Mouse (Mus musculus): ENCODE results near the gene Thsd4. TPM values are rescaled to one million over a fixed set of nuclear protein-coding genes. Genes with fewer than 3 reads are reported as not detected.
A peak's percentile ranks its signal among the peaks of the same experiment; 100 is the strongest.
"Not testable (repeated sequence)": the region's sequence is repeated elsewhere in the genome, so short reads cannot be mapped to it uniquely, and the experiment has no call there.

Thsd4 gene
- total RNA-seq, 2 experiments from 2014 or later: 4.3 to 5.6 TPM

DNA sequence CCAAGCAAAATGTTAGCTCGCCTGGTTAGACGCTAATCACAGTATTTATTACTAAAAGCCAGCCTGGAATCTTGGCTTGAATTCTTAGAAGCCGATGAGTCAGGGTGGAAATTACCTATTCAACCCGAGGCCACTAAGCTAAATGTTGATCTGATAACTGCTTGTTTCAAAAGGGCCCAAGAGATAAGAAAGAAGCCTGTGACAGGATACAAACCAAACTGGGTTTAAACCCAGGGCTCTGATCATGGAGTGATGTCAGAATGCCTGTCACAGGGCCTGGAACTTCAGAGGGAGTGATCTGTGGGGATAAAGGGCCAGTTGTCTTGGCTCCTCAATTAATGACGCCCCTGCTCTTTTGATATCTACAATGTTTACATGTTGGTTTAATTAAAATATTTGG lies 497.3 kb downstream of the Thsd4 start:
- no peak for DNase-seq (ENCODE audit: low spot score in 2 of 2)

DNA sequence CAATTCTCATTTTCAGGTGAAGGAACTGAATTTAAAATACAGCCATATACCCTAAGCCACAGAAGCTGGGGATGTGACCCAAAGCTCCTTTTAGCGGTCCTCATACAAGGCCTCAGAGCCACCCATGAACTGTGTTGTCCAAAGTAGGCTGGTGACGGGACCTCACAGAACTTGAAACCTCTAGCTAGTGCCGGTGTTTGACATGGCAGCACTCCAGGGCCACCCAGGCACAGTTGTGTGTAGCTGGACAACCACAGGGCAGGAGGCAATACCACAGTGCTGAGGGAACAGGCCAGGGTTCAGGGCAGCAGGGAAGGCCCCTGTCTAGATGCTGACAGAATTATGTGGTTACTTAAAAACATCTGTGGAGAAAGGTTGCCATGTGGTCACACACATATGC lies 499.5 kb downstream of the Thsd4 start:
- no peak for DNase-seq (ENCODE audit: low spot score in 2 of 2)

DNA sequence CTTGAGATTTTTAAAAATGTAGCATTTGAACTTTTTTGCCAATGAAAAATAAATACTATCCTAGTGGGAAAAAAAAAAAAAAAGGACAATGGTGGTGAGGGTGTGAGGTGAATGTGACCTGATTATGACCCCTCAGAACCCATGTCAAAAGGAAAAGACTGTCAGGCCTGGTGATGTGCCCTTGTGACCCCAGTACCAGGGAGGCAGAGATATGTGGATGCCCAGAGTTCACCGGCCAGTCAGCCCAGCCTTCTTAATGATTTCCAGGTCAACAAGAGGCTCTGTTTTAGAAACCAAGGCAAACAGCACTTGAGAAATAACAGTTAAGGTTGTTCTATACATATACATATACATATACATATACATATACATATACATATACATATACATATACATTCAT lies 501.4 kb downstream of the Thsd4 start:
- no peak for DNase-seq (ENCODE audit: low spot score in 2 of 2)

DNA sequence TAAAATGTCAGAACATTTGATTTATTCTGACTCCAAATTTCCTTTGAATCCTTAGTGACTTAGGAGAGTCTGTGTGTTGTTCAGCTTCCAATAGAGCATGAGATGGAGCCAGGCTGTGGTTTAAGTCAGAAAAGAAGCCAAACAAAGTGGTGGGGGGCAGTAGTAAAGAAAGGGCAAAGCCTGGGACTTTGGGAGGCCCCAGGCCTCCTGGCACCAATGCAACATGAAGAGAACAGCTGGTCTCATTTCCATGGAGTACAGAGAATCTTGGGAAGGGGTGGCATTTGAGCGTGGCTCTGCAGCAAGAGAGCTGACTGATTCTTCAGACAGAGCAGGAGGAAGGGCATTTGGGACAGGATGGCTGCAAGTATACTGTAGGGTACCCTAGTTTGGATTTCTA lies 511.6 kb downstream of the Thsd4 start:
- DNase-seq (ENCODE audit: low spot score in 2 of 2): no peak

DNA sequence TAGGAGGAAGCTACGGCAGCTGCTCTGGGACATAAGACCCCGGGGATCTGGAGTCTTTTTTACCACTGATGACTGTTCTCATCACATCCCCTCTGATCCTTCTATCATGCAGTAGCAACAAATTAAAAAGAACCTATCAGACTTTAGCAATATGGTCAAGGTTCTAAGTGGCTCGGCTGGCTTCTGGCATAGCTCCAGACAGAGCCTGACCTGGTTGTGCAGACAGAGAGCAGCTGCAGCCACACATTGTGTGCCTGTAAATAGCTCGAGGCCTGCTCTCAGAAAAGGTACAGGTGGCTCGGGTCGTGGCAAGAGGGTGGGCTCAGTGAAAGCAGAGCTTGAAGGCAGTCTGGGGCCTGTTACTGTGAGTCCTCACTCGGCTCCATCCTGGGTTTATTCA lies 512.9 kb downstream of the Thsd4 start:
- no peak for DNase-seq (ENCODE audit: low spot score in 2 of 2)

DNA sequence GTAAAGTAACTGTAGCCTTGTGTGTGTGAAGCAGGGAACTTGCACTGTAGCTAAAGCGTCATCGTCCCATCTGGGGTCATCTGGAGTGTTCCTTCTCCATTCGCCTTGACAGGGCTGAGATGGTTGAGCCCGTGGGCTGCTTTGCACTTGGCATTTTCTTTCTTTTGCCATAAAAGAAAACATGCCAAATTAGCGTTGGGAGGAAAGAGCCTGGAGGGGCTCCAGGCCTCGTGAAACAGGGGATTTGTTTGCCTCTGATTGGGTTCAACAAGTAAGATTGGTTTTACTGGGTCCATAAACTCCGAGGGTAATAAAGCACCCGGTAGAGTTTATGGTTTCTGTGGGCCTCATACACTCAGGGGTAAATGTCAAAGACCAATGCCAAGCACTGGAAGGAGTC lies 519.5 kb downstream of the Thsd4 start:
- DNase-seq (ENCODE audit: low spot score in 2 of 2): no peak

DNA sequence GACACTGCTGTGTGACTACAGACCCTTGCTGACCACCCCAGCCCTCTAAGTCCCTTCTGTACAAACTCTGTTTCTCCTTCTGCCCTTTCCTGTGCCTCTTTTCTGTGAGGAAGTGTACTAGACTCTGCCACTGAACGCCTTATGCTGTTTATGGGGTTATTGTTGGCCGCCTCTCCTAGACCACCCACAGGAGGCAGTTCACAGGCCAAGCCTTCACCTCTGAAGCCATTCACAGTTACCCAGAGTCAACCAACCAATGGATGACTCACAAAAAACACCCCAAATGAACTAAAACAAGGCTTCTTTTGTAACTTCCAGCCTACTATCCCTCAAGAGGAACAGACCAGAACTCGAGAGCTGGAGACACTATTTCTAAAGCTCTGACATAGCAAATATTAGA lies 520.4 kb downstream of the Thsd4 start:
- no peak for DNase-seq (ENCODE audit: low spot score in 2 of 2)

DNA sequence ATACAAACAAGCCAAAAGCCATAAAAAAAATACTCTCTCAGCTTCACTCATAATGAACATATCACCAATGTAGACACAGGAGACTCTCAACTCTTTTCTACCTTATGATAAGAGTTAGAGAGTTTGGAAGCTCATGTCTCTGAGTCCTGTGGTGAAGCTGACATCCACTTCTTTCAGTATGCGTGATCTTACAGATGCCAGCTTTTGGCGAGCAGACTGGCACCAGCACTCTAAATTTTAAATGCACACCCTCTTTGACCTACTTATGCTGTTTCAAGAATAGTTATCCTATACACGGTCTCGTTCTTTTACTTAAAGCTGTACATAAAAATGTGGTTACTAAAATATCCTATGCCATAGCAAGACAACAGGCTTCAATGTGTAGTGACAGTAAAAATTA lies 524.1 kb downstream of the Thsd4 start:
- no peak for DNase-seq (ENCODE audit: low spot score in 2 of 2)

DNA sequence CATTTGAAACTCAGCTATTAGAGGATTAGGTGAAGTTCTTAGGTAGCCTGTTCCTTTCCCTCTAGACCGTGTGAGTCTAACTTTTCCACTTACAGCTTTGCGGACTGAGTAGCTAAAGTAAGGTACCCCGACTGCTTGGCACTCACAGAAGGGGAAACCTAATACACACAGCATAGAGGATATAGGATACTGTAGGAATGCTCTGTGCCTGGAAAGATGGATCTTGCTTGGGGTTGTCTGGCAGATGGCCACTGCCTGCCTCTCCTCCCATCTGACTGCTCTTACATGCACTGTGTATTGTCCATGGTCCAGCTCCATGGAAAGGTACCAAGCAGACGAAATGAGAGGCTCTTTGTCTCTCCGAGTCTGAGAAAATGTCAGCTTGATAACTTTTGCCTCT lies 530.4 kb downstream of the Thsd4 start:
- no peak for DNase-seq (ENCODE audit: low spot score in 2 of 2)

DNA sequence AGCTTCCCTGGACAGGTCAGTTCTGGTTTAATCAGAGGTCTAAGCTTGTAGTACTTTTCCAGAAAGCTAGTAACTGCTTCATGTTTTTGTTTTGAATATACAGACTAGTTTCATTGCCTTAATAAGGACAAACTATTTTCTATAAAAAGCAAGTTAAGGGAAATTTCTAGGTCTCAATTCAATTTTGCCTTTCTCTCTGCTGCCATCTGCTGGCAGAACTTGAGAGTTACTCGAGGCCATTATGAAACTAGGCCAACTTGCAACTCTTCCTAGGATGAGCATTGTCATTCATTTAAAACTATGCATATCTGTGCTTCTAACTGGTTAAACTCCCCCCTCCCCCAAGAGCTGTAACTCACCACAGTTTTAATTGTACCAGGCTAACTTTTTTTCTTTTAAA lies 532.0 kb downstream of the Thsd4 start:
- DNase-seq (ENCODE audit: low spot score in 2 of 2): peak; percentile 62 to 79

DNA sequence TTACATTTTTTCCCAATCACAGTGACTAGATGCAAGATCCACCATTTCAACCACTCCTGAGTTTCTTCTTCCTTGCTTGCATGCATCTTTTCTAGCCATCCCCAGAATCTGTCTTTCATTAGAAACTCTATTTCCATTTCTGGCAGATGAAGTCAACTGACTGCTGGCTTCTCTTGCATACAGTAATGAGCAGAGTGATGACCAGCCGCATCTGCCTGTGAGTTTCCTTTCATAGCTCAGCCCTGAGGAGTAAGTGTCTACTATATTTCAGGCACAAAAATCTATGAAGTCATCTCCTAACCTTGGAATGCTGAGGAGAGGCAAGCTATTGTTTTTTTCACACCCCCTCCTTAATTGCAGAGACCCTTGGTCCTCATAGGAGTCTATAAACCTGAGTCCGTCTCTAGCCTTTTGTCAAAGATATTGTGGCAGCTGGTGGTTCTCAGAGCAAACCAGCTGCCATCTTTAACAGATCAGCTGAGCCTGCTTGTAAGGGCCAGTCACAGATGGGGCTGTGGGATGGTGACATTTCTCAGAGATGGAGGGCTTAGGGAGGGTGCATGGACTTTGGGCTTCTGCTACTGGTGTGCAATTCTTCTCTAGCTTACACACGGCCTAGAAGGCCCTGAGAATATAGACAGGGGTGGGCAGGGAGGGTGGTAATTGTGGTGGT lies 535.8 kb downstream of the Thsd4 start:
- DNase-seq (ENCODE audit: low spot score in 2 of 2): peak; percentile 17 to 41

DNA sequence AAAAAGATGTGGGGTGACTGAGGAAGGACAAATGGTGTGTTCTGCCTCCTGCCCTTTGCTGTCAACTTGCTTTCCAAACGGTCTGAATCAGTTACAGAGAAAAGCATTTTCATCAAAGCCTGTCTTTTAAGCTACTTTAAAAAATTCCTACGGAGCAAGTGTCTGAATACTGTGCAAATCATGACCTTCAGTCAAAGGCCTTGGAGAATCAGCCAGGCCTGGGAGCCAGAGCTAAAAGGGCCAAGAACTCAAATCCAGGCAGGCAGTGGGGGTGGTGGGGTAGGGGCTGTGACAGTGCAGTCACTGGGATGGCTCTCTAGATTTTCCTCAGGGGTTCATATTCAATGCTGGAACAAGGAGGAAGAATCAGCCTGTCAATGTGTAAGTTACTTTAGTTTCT lies 540.7 kb downstream of the Thsd4 start:
- DNase-seq (ENCODE audit: low spot score in 2 of 2): no peak

DNA sequence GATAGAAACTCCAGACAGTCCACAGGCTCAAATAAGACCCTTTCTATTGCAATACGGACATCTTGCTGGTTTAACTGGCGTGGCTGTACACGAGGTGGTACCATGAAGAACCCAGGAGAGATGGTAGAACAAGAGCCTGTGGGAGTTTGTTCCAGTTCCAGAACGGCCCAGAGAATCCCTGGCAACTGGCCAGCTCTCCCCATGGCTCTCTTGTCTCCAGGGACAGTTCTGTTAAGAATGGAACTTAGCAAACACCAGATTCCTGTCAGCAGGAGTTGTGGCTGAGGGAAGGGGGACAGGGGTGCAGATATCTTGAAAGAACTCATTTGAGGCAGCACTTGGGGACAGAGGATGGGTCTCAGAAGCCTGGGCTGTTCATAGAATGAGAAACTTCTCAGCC lies 550.6 kb downstream of the Thsd4 start:
- no peak for DNase-seq (ENCODE audit: low spot score in 2 of 2)

DNA sequence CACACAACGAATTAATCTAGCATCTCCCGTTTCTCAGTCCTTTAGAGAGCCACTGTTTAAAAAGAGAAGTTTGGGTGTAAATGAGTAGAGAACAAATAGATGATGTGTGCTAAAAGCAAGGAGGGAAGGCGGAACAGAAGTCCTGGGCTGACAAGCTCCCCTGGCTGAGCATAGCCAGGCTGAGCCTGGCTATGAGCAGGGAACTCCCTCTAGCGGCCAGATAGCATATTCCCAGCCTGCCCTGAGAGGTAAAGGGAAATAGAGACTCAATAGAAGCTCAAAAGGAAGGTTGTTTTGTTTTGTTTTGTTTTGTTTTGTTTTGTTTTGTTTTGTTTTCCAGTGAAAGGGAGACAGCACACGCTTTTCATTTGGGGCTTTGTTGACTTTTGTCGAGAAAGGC lies 552.5 kb downstream of the Thsd4 start:
- peak; percentile 67 to 73 for DNase-seq (ENCODE audit: low spot score in 2 of 2)

DNA sequence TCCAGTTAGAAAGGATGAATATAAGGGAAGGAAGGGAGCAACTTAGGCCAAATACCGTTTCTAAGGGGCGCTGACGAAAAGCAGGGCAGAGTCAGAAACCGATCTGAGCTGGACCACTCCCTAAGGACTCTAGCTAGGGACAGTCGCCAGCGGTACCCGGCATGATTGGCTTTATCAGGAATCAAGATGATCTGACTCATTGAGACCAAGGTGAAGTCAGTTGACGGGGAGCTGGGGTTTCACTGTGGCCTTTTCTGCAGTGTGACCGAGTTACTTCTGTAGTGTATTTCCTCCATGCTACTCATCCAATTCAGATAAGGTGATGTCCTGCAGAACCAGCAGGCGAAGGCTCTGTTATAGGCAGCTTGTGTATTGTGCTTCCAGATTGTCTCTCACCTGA lies 556.8 kb downstream of the Thsd4 start:
- DNase-seq (ENCODE audit: low spot score in 2 of 2): no peak

DNA sequence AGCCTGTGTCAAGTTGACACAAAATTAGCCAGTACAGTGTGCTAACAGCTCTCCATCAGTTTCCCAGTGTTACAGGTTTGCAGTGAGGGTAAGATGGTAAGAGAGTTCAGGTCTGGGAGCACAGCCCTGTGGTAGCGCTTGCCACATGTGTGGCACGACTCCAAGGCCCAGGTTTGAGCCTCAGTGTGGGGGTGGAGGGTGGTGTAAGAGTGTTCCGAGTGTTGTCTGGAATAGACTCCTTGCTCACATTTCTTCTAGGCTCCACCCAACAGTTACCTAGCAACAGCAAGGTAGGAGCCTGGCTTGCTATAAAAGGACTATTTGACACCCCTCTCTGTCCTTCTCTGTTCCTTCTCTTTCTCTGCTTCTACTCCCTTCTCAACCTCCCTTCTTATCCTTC lies 557.5 kb downstream of the Thsd4 start:
- peak; percentile 25 to 55 for DNase-seq (ENCODE audit: low spot score in 2 of 2)

DNA sequence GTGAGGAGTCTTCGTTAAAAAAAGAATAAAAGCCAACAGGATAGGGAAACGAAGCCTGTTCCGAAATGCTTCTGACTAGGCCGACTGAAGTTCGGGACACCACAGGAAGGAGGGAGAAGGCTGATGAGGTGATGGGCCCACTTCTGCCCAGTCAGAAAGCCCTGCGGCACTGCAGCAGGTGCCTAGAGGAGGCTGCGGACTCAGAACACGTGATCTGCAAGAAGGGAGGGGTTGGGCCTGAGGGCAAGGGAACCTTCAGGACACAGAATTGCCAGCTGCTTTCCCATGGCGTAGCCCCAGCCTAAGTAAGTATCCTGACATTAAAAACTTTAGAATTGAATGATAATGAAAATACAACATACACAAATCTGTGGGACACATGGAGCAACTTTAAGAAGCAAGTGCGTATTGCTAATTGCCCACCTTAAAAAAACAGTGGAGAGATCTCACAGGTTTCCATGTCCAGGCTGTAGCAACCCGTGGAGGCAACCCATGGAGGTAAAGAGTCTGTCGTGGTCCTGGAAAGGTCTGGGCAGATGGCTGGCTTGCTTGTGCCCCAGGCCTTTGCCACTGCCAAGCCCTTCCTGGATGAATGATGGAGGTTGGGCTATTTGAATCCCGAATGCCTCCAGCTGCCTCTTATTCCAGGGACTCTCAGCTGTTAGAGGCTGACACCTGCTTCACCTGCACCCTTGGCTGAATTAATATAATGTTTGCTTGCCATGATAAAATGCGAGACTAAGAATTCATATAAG lies 560.5 kb downstream of the Thsd4 start:
- DNase-seq (ENCODE audit: low spot score in 2 of 2): no peak

DNA sequence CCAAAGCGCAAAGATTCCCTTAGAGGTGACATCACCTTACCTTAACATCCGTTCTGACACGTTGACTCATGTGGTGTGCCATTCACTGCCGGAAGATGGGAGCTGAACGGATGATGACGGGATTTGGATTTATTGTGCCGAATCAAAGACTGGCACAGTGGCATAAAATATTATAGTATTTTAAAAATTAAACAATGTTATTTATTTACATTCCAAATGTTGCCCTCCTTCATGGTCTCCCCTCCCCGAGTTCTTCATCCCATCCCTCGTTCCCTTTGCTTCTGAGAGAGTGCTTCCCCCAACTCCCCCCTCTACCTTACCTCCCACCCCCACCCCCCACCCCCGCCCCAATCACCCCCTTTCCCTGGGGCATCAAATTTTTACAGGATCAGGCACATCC lies 561.3 kb downstream of the Thsd4 start, which contains the start of gene Nr2e3:
TSS of gene Nr2e3 (minus strand) at position 101 of the 400 bp plus-strand sequence.
- DNase-seq (ENCODE audit: low spot score in 2 of 2): no peak

DNA sequence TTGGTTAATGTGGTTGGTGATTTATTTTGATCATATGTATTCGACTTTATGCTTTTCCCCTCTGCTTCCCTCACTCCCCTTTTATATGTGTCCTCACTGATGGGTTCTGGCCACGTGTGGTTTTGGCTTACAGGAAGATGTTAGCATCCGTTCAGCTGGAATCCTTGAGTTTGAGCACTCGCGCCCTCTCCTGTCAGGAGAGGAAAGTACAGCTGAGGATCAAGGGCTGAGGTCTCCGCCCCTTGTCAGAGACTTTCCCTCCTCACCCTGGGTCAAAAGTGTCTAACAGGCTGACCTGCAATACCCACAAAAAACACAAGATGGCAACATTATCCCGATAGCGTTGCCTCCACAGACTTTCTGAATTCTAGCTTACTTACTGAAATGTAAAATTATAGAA lies 562.6 kb downstream of the Thsd4 start:
- peak; percentile 63 to 70 for DNase-seq (ENCODE audit: low spot score in 2 of 2)

DNA sequence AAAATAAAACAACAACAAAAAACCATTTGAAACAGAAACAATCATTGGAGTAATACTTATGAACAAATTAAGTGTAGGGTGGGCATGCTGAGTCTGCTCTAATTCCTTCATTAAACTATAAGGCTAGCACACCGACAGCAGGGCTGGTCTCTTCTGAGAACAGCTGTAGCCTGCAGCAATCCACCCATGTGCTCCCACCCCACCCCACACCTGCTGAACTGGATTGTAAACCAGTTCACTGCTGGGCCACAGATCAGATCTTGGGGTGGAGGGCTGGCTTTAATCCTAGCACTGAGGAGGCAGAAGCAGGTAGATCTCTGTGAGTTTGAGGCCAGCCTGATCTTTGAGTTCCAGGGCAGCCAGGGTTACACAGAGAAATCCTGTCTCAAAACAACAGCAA lies 563.7 kb downstream of the Thsd4 start:
- not testable (repeated sequence) for DNase-seq (ENCODE audit: low spot score in 2 of 2)

DNA sequence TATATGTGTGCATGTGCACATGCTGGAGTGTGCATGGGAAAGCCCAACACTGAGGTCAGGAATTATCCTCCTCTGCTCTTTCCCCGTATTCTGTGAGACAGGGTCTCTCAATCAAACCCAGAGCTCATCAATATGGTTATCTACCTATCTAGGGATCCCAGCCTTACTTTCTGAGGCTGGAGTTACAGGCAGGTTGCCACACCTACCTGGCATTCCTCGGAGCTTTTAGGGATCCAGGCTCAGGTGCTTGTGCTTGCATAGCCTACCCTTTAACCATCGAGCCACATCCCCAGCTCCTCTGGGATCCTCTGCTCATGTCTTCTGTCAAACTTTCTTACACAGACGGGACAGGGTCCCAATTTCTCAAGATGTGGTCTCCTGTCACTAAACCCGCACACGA lies 565.4 kb downstream of the Thsd4 start:
- DNase-seq (ENCODE audit: low spot score in 2 of 2): no peak

DNA sequence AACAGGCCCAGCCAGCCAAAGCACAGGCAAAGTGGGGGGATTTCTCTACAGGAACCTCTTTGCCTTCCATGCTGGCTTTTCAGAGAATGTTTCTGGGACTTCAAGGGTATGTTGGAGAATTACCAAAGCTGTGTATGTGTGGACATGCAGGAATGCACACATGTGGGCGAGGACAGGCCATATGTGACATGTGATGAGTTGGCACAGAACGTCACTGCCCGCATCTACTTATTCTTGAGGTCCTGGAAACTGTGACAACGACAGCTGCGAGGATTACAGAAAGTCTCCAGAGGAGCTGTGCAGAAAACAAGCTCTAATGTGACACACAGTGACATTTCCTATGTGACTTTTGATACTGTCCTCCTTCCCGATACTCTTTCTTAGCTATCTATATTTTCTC lies 566.2 kb downstream of the Thsd4 start:
- no peak for DNase-seq (ENCODE audit: low spot score in 2 of 2)

DNA sequence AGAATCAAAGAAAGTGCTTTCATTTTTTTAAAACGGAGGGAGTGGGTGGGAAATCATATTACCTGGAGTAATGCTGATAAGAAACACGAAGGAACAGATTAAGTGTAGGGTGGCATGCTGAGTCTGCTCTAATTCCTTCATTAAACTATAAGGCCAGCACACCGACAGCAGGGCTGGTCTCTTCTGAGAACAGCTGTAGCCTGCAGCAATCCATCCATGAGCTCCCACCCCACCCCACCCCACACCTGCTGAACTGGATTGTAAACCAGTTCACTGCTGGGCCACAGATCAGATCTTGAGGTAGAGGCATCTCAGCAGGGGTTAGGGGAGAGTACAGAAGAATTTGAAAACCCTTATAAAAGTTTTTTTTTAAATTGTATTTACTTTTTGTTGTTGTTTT lies 566.6 kb downstream of the Thsd4 start:
- no peak for DNase-seq (ENCODE audit: low spot score in 2 of 2)
